Mouse (Mus musculus): ENCODE results near the gene Gm10645. TPM values are rescaled to one million over a fixed set of nuclear protein-coding genes. Genes with fewer than 3 reads are reported as not detected.

Gene Gm10645
- under 1 TPM in 1 of 2 experiments, not detected in 1; 0.23 TPM for total RNA-seq (2021)

GRCm38 (mm10) chr8:83165931-83166867 is at the start of gene Gm10645:
Gene Gm10645 (minus strand): TSS chr8:83166170.
- intact Hi-C loops (cut with DNase I) = loop anchor here (5.0 kb wide), 1 partner anchor 64 kb away; no protein-coding TSS in a partner anchor
- DNase-seq (ENCODE audit: low spot score) = peak; percentile 9

- DNase-seq (ENCODE audit: low spot score) = no peak
- intact Hi-C loops (cut with DNase I) = no loop called here
Observed at GRCm38 (mm10) chr8:83215065-83215464, 49.1 kb upstream of the Gm10645 start.

DNA sequence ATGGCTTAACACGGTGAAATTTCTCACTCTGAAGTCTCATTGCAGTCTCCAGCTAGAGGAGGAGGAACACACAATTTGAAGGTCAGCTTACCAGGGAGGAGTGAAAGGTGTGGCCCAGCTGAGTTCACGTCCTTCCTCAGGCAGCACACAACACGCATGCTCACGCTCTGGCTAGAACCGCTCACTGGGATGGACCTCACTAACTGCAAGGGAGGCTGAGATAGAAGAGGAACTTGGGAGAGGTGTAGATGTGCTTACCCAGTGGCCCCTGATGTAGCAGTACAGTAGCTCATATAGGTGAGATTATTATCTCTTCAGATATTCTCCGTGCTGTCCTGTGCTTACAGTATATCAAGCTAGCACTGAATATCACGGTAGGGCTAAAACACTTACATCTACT is 44.7 kb upstream of the Gm10645 start:
- no peak for DNase-seq (ENCODE audit: low spot score)
- intact Hi-C loops (cut with DNase I) = no loop called here

- no peak for DNase-seq (ENCODE audit: low spot score)
- intact Hi-C loops (cut with DNase I) = no loop called here
Observed at GRCm38 (mm10) chr8:83209581-83209980, 43.6 kb upstream of the Gm10645 start.

DNA sequence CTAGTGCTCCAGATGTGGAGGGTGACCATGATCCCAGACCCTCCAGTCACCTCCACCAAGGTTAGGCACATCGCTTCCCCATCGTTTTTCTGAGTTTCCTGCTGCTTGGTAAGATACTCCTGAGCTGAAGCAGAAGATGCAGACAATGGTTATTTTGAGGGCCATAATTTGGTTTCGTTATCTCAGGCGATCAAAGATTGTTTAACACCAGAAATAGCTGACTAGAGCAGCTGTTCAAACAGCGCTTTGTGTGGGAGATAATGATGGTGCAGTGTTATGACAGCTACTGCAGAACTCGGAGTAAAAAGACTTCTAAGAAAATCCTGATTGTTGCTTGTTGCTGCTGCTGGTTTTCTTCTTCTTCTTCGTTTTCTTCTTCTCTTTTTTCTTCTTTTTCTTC is 39.9 kb upstream of the Gm10645 start:
- intact Hi-C loops (cut with DNase I) = no loop called here
- DNase-seq (ENCODE audit: low spot score) = no peak

DNA sequence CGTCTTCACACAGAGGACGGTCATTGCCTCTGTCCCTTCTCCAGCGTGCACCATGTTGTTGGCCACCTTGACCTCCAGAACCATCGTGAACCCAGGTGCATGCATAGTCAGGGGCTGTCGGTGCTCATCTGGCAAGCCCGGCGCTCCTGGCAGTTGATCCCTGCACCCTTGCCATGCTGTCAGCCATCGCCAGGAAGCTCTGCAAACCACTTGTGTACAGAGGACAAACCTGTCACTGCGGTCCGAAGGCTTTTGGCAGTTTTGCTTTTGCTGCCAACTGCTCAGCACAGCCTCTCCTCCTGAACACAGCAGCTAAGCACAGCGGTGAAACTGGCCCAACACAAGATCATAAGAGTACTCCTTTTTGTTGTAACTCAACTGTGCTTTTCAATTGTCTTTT is 37.0 kb upstream of the Gm10645 start:
- intact Hi-C loops (cut with DNase I) = no loop called here
- no peak for DNase-seq (ENCODE audit: low spot score)

DNA sequence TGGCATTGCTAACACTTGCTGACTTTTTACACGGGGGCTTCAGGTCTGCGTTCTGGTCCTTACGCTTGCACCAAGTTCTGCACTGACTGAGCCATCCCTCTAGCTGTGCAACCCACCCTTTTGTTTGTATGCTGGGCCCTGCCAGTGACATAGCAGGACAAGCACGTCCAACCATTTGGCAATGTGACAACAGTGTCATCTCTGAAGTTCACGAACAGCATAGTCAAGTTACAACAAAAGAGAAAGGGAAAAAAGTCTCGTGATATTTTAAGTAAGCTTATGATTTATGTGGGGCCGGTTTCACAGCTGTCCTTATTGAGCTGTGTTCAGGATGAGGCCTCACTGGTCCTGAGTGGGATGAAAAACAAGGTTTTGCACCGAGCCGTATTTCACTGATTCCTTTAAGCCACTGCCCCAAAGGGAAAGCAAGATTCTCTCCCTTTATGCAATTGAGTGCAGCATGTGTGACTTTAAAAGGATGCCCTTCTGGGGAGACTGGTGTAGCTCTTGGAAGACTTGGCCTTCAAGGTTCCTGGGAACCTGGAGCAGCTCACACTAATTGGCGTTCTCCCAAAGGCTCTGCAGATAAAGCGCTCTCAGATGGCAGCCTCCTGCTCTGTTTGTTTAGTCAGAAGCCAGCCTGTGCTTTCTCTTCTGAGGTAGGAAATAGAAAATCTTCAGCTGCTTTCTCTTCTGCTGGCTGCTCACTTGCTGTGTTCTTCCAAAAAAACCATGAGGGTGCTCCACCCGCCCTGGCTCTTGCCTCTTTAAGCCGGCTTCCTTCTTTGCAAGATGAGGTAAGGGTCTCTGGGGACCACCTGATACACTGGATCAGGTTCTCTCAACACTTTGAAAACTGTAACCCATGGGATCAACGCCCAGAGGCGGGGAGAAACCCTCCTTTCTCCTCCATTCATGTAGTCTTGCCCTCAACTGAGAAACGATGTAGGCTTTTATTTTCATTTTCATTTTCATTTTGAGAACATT is 34.5 kb upstream of the Gm10645 start:
- DNase-seq (ENCODE audit: low spot score) = peak; percentile 12
- intact Hi-C loops (cut with DNase I) = no loop called here

- intact Hi-C loops (cut with DNase I) = no loop called here
- no peak for DNase-seq (ENCODE audit: low spot score)
Observed at GRCm38 (mm10) chr8:83199715-83200114, 33.7 kb upstream of the Gm10645 start.

GRCm38 (mm10) chr8:83196088-83196487 is 30.1 kb upstream of the Gm10645 start:
- intact Hi-C loops (cut with DNase I) = no loop called here
- DNase-seq (ENCODE audit: low spot score) = no peak

GRCm38 (mm10) chr8:83189538-83190095 is 23.6 kb upstream of the Gm10645 start:
- intact Hi-C loops (cut with DNase I) = no loop called here
- no peak for DNase-seq (ENCODE audit: low spot score)

GRCm38 (mm10) chr8:83187363-83187962 is 21.5 kb upstream of the Gm10645 start:
- intact Hi-C loops (cut with DNase I) = no loop called here
- no peak for DNase-seq (ENCODE audit: low spot score)

DNA sequence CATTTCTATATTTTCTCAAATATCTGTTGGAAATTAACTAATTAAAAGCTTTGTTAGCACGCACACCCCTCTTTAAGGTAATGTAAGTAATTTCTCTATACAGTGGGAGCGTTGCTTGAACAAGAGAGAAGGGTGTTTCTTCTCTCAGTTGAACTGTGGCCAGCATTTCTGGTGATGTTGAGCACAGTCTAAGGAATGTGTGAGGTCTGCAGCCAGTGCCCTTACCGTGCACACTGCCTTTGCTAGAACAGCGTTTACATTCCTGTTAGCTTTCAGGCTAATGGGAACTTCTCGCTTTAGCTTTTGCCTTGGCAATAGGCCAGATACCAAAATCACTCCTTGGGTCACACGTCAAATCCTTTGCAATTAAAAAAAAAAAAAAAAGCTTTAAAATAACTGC is 20.4 kb upstream of the Gm10645 start:
- intact Hi-C loops (cut with DNase I) = no loop called here
- DNase-seq (ENCODE audit: low spot score) = no peak

DNA sequence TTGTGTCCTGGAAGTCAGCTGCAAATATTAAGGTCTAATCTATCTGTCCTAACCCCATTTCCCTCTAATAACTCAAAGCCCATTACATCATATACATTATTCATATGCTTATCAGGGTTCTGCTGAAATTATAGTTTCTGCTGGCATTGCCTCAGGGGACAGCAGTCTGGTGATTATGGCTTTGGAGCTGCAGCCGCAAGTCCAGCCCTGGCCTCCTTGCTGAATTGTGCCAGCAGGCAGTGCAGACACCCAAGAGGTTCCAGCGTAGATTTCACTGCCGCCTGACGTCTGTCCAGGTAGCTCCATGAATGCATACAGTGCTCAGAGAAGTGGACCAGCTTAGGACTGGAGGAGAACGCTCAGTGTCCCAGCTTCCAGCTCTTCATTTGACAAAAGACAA is 16.8 kb upstream of the Gm10645 start:
- intact Hi-C loops (cut with DNase I) = no loop called here
- no peak for DNase-seq (ENCODE audit: low spot score)

GRCm38 (mm10) chr8:83181851-83182482 is 16.0 kb upstream of the Gm10645 start:
- intact Hi-C loops (cut with DNase I) = no loop called here
- DNase-seq (ENCODE audit: low spot score) = no peak

DNA sequence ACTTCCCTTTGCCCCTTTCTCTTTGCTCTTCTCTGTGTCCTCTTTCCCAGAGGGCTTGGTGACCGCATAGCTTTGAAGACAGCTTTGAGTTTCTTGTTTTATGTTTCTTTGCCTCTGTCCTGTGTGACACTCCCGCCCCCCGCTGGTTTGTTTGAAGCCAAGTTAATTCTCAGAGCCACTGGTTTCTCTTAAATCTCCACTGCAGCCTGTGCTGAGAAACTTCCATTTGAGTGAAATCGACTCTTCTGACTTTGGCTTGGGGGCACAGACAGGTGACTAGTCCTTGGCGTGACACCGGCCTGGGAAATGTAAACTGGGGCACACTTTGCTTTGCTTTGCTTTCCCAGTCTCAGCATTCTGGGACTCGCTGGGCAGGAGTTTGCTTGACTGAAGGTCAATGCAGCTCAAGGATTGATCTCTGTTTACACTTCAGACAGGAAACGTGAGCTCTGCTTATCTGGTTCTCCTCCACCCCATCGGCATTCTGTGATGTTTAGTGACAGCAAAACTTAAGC is 12.3 kb upstream of the Gm10645 start:
- intact Hi-C loops (cut with DNase I) = no loop called here
- DNase-seq (ENCODE audit: low spot score) = no peak

DNA sequence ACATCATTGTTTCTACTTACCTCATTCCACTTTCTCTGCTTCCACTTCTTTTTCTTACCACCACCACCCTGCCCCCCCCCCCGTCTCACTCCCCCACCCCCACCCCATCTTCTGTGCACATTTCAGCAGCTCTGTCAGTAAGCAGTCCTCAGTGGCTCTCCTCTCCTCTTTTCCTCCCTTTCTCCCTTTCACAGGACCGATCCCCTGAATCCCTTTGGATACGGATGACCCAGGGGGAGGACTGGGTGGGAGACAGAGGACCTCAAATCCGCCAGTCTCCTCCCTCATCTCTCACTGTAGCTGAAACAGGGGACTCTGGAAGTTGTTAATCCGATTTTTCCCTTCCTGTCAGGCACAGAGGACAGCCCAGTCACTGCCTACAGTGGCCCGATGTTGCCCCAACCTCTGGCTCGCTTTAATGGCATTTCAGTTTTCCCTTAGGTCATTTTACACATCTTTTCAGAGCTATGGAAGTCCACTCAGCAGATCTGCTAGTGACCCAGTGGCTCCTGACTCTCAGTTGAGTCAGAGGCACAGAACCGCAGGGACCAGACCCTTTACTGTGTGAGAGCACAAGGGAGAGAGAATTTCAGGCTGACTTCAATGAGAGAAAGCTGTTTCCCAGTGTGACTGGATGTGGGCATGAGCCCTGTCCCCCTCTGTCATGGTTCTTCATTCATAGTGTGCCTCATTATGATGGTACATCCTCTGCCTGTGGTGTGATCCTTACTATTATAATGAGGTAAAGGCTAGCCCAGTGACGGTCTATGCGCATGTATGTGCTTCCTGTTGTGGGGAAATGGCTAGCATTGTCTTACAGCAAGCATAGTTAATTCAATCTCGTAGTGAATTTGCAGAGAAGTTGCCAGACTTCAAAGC is 11.6 kb upstream of the Gm10645 start:
- intact Hi-C loops (cut with DNase I) = no loop called here
- DNase-seq (ENCODE audit: low spot score) = no peak

DNA sequence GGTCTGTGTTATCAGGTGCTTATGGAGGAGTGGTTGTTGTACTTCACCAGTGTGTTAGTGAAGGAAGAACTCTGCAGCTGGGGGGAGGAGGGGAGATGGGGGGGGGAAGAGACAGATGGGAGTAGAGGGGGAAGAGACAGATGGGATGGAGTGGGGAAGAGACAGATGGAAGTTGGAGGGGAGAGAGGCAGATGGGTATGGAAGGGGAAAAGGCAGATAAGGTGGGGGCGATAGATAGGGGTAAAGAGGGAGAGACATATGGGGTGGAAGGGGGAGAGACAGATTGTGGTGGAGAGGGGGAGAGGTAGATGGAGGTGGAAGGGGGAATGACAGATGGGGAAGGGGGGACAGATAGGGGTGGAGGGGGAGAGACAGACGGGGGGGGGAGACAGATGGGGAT is 10.8 kb upstream of the Gm10645 start:
- no peak for DNase-seq (ENCODE audit: low spot score)
- intact Hi-C loops (cut with DNase I) = no loop called here

- no peak for DNase-seq (ENCODE audit: low spot score)
- intact Hi-C loops (cut with DNase I) = no loop called here
Observed at GRCm38 (mm10) chr8:83175680-83176079, 9.7 kb upstream of the Gm10645 start.
